In the genomic region with DNA sequence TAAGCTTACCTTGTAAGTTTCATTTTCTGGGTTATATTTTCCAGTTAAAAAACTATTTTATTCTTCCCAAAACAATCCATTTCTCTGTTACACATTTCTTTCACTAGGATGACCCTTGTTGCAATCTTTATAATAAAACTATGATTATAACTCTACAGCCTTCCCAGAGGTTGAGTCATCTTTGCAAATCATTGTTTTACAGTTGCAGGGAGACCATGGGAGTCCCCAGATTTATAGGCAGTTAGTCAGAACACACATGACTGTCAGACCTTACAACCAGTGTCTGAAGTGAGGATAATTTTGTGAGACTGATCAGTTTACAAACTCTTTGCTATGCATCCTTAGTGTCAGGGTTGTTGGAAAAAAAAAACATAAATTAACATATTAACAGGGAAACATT, we compare ENCODE assay signal across 24 mouse cellular contexts. TPM values are rescaled to one million over a fixed set of nuclear protein-coding genes. Genes with fewer than 3 reads are reported as not detected.
"Had no signal": no experiment of that assay in that cellular context is flagged by ENCODE, and none has a peak within 500 bp of the region (broad histone marks: within the 10 kb centered on the region; RNA-seq: fewer than 3 reads in every experiment).

No protein-coding gene starts in this region.

- H3K4me2 ChIP-seq: kidney, embryonic 15.5 days; limb, embryonic 12.5 days; limb, embryonic 15.5 days; liver, embryonic 11.5 days; lung, embryonic 14.5 days; midbrain, embryonic 13.5 days had no signal

- H3K9me3 ChIP-seq: kidney, embryonic 15.5 days; limb, embryonic 12.5 days; limb, embryonic 15.5 days; midbrain, embryonic 10.5 days; midbrain, embryonic 13.5 days had no signal

- H3K27ac ChIP-seq: kidney, embryonic 15.5 days; limb, embryonic 12.5 days; limb, embryonic 15.5 days; liver, embryonic 14.5 days; midbrain, embryonic 10.5 days; midbrain, embryonic 13.5 days had no signal

- H3K9ac ChIP-seq: kidney, embryonic 15.5 days; limb, embryonic 12.5 days; limb, embryonic 15.5 days; liver, embryonic 14.5 days; liver, postnatal 0 days; lung, embryonic 14.5 days; midbrain, embryonic 13.5 days had no signal

- DNase-seq: kidney, adult 11 months; kidney, adult 8-10 months; kidney, postnatal 10 days; kidney, postnatal 36 days; layer of hippocampus, postnatal 36 days; left cerebral cortex, postnatal 4 days; liver, postnatal 0 days; lung, embryonic 14.5 days; lung, postnatal 36 days; right cerebral cortex, adult 18-20 months; right cerebral cortex, postnatal 14 days; spleen, adult 18-20 months; thymus, adult 18-20 months; thymus, postnatal 36 days had no signal

- H3K4me1 ChIP-seq: kidney, embryonic 15.5 days; limb, embryonic 12.5 days; limb, embryonic 15.5 days; midbrain, embryonic 10.5 days; midbrain, embryonic 13.5 days had no signal

- H3K27me3 ChIP-seq: kidney, embryonic 15.5 days; limb, embryonic 12.5 days; limb, embryonic 15.5 days; megakaryocyte, embryonic 14.5 days had no signal

- ATAC-seq: liver, postnatal 0 days; lung, postnatal 0 days; midbrain, embryonic 13.5 days; midbrain, embryonic 16.5 days had no signal

- H3K4me3 ChIP-seq: kidney, embryonic 15.5 days; limb, embryonic 12.5 days; limb, embryonic 15.5 days; megakaryocyte, embryonic 14.5 days; midbrain, embryonic 10.5 days; midbrain, embryonic 13.5 days had no signal

- H3K36me3 ChIP-seq: kidney, embryonic 15.5 days; limb, embryonic 12.5 days; limb, embryonic 15.5 days; midbrain, embryonic 10.5 days; midbrain, embryonic 13.5 days had no signal

RNA-seq across cellular contexts. Expression of a gene that starts 14.8 kb away (rescaled TPM):
- polyA plus RNA-seq: liver, embryonic 14.5 days; liver, postnatal 0 days had no signal
